Mouse (Mus musculus) frontal cortex, adult (tissue): ENCODE measurements at regions not wholly inside any gene's neighbourhood (a gene's known extent, or its start where the extent isn't known, plus 50 kb on each side); places are given as distances from the start of the nearest gene placed in this dataset.
"Not testable (repeated sequence)": the region's sequence is repeated elsewhere in the genome, so short reads cannot be mapped to it uniquely, and the experiment has no call there.

ENCODE experiments used
- ATAC-seq: cut with Nextera tagmentation; 2 replicates; pipeline ENCODE4 v1.9.2; 2017; ENCODE audit warnings: mild to moderate bottlenecking, moderate library complexity, mixed read lengths; ENCODE audit not compliant: low TSS enrichment

DNA sequence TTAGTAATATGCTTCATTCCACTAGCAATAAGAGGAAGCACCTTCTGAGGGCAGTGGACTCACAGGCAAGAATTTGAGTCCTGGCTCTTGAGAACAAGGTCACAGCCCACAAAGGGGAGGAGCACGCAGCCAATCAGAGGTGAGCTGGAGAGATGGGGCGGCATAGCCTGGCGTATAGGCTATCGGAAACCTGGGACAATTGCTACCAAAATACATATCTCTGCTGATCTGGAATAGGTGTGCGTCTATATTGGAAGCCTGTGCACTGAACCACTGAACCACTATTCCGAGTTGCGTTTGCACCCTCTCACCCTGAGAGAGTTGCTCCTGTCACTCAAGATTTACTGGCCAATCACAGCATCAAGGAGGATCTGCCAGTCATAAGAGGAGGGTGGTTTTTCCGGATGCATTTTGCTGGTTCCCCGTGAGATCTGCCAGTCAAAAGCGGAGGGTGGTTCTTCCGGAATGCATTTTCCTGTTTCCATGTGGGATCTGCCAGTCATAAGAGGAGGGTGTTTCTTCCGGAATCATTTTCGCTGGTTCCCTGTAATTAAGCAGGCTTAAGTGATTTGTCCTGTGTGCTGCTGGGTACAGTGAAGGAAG lies 80.1 kb upstream of the Riok2 start:
- peak; percentile 100 for ATAC-seq

DNA sequence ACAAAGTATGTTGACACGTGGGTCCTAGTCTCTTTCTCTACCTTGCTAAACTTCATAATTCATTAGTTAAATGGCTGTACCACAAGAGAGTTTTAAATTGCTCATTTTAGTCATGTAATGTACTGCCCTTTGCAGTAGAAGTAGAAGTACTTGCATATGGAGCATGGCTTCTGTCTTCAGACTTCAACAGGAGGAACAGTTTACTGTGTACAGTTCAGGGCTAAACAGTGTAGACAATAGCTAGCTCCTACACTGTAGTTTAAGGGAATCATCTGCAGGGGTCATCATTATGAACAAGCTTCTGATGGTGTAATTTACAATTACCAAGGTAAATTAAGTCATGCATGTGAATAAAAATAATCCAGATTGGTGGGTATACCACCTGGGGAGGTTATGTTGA lies 79.1 kb upstream of the Riok2 start:
- ATAC-seq: not testable (repeated sequence)

DNA sequence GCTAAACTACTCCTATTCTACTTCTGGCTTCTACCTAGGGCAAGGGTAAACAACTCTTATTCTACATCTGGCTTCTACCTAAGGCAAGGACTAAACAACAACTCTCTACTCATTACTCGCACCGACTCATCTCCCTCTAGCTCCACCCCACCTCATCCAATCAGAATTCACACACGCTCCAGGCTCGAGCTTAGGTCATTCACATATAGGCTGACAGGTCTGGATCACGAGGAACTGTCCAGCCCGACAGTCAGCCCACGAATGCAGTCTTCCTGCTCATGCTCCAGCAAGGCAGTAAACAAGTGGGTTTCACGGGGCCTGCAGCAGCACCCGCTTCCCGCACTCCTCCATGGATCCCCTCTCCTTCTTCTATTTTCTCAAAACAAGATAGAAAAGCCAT lies 70.6 kb upstream of the Riok2 start:
- ATAC-seq: not testable (repeated sequence)
